In genomic region chr5:107360054-107360730, GRCm38 (mm10) we compare ENCODE assay signal across 8 mouse cellular contexts. TPM values are rescaled to one million over a fixed set of nuclear protein-coding genes. Genes with fewer than 3 reads are reported as not detected.
A peak's percentile ranks its signal among the peaks of the same experiment; 100 is the strongest.
DNase-seq lines count a peak whose midpoint lies in the region; ATAC-seq and TF ChIP-seq lines count a peak whose summit lies in the region.

No protein-coding gene starts in this region.

- H3K9ac ChIP-seq in hindbrain, embryonic 14.5 days: peak overlapping the region; percentile 64

- TF ChIP-seq CTCF in layer of hippocampus, adult 2 months (conservative IDR thresholded peaks at IDR 0.05): no peak

- no peak for ATAC-seq in hindbrain, embryonic 14.5 days (ENCODE audit: low FRiP score)

- no peaks in the 10 kb centered on the region for H3K9me3 ChIP-seq in hindbrain, embryonic 14.5 days (ENCODE audit: control insufficient read depth, low read length)
- no peaks in the 10 kb centered on the region for H3K9me3 ChIP-seq in midbrain, embryonic 10.5 days (replicated peaks)

- no peak for DNase-seq in layer of hippocampus, adult 2 months (ENCODE audit: low spot score in 2 of 2)
- no peak for DNase-seq in layer of hippocampus, adult 9-10 months (ENCODE audit: low spot score)
- peak; percentile 11 for DNase-seq in embryo, embryonic 11 days
- DNase-seq in hindbrain, embryonic 14.5 days (ENCODE audit: low spot score): peak; percentile 24
- no peak for DNase-seq in midbrain, embryonic 10.5 days (ENCODE audit: low spot score)
- DNase-seq in frontal cortex, adult 2 months (ENCODE audit: extremely low spot score in 1 of 2, low spot score in 1 of 2): no peak
- no peak for DNase-seq in urinary bladder, postnatal 10 days (ENCODE audit: low spot score)
- no peak for DNase-seq in spleen, postnatal 36 days (ENCODE audit: low spot score in 2 of 2)

- H3K36me3 ChIP-seq in hindbrain, embryonic 14.5 days (replicated peaks; ENCODE audit: control insufficient read depth, insufficient read depth): no peaks in the 10 kb centered on the region
- H3K36me3 ChIP-seq in midbrain, embryonic 10.5 days: no peaks in the 10 kb centered on the region

- H3K4me2 ChIP-seq in hindbrain, embryonic 14.5 days (replicated peaks): peak overlapping the region; percentile 50

- H3K27ac ChIP-seq in layer of hippocampus, adult 2 months: peak overlapping the region; percentile 88
- peak overlapping the region; percentile 79 for H3K27ac ChIP-seq in hindbrain, embryonic 14.5 days
- peak overlapping the region; percentile 85 for H3K27ac ChIP-seq in midbrain, embryonic 10.5 days (replicated peaks)

- H3K4me1 ChIP-seq in hindbrain, embryonic 14.5 days (replicated peaks; ENCODE audit: control insufficient read depth, insufficient read depth, low read length): peaks cover 6% of the 10 kb centered on the region; the same call in 1 of the 2 replicates
- H3K4me1 ChIP-seq in midbrain, embryonic 10.5 days: peaks cover 9% of the 10 kb centered on the region

- 18% methylated on average over 9 of the region's 9 CpGs for WGBS in hindbrain, embryonic 14.5 days
- 28% methylated on average over 9 of the region's 9 CpGs for WGBS in midbrain, embryonic 10.5 days

- H3K4me3 ChIP-seq in layer of hippocampus, adult 2 months: peak overlapping the region; percentile 74
- H3K4me3 ChIP-seq in hindbrain, embryonic 14.5 days (replicated peaks; ENCODE audit: low read length): peak overlapping the region; percentile 55
- peak overlapping the region; percentile 75 for H3K4me3 ChIP-seq in midbrain, embryonic 10.5 days

- no peaks in the 10 kb centered on the region for H3K27me3 ChIP-seq in hindbrain, embryonic 14.5 days (ENCODE audit: control insufficient read depth, insufficient read depth, low read length)
- no peaks in the 10 kb centered on the region for H3K27me3 ChIP-seq in midbrain, embryonic 10.5 days (ENCODE audit: low read depth, poor library complexity, severe bottlenecking)

RNA-seq across cellular contexts. Expression of gene Brdt, which starts 29.2 kb away (rescaled TPM):
- 10 to 100 TPM; 16.2 to 17.3 TPM for total RNA-seq in layer of hippocampus, adult 2 months (2021)
- polyA plus RNA-seq in hindbrain, embryonic 14.5 days (2014; fragmentation: Nextera tagmentation; extraction: Ambion mirVana): 3.2 and 3.4 TPM in 2 replicates
- 1.2 and 1.8 TPM in 2 replicates for polyA plus RNA-seq in midbrain, embryonic 10.5 days (2016; fragmentation: Nextera tagmentation; extraction: Ambion mirVana)
- polyA plus RNA-seq in frontal cortex, adult 2 months (2012; rRNA removed): 10.0 and 11.2 TPM in 2 replicates

RNA-seq across cellular contexts. Expression of gene Ephx4, which starts 42.3 kb away (rescaled TPM):
- 10 to 100 TPM; 59.4 to 62.5 TPM for total RNA-seq in layer of hippocampus, adult 2 months (2021)
- 2.9 and 3.2 TPM in 2 replicates for polyA plus RNA-seq in hindbrain, embryonic 14.5 days (2014; fragmentation: Nextera tagmentation; extraction: Ambion mirVana)
- polyA plus RNA-seq in midbrain, embryonic 10.5 days (2016; fragmentation: Nextera tagmentation; extraction: Ambion mirVana): 0.57 and 0.99 TPM in 2 replicates
- 72.8 and 77.9 TPM in 2 replicates for polyA plus RNA-seq in frontal cortex, adult 2 months (2012; rRNA removed)

Comparison
In these comparisons a context has a peak if more than half of its experiments do, and no peak if none do; other contexts are left out.
1. DNase-seq: peak in embryo, embryonic 11 days (single experiment) and hindbrain, embryonic 14.5 days (single experiment); none in layer of hippocampus, adult 2 months (0 of 2), layer of hippocampus, adult 9-10 months (single experiment), midbrain, embryonic 10.5 days (single experiment), frontal cortex, adult 2 months (0 of 2), urinary bladder, postnatal 10 days (single experiment) and spleen, postnatal 36 days (0 of 2).
2. RNA of gene Ephx4, which starts 42.3 kb away (polyA plus RNA-seq): 72.8 to 77.9 TPM in frontal cortex, adult 2 months; 2.9 to 3.2 TPM in hindbrain, embryonic 14.5 days and 0.57 to 0.99 TPM in midbrain, embryonic 10.5 days; every median in the first group is over 10 times any median in the second.
3. Peak in every context shown above with its lines, with median percentiles within 50 percentile points of each other: H3K27ac ChIP-seq and H3K4me3 ChIP-seq.